Mouse (Mus musculus): Measurements from ENCODE around the gene Olfr639. TPM values are rescaled to one million over a fixed set of nuclear protein-coding genes. Genes with fewer than 3 reads are reported as not detected.

Gene Olfr639
- not detected for polyA plus RNA-seq (2014; fragmentation: Illumina TruSeq; extraction: RNeasy Lipid Tissue Mini Kit (QIAGEN cat#74804); ENCODE audit: low read depth, low replicate concordance)

GRCm38 (mm10) chr7:104017203-104017602, at the start of gene Olfr639:
Gene Olfr639 (minus strand): TSS chr7:104017303.

GRCm38 (mm10) chr7:104061345-104061744, 44.2 kb upstream of the Olfr639 start, which contains the start of gene 4930516K23Rik:
Gene 4930516K23Rik (minus strand): TSS chr7:104061445.

GRCm38 (mm10) chr7:104052566-104052965, 35.5 kb upstream of the Olfr639 start, which contains the start of gene Olfr642:
Gene Olfr642 (minus strand): TSS chr7:104052666.

GRCm38 (mm10) chr7:104035145-104035544, 18.0 kb upstream of the Olfr639 start, which contains the start of gene Olfr641:
Gene Olfr641 (plus strand): TSS chr7:104035445.

GRCm38 (mm10) chr7:104025473-104025872, 8.4 kb upstream of the Olfr639 start, which contains the start of gene Olfr640:
Gene Olfr640 (minus strand): TSS chr7:104025573.

GRCm38 (mm10) chr7:103998446-103998845, 18.7 kb downstream of the Olfr639 start, which contains the start of gene Olfr638:
Gene Olfr638 (plus strand): TSS chr7:103998746.

GRCm38 (mm10) chr7:103970852-103971251, 46.3 kb downstream of the Olfr639 start, which contains the start of gene Olfr635:
Gene Olfr635 (plus strand): TSS chr7:103971152.

Other genes starting within 250 kb of the Olfr639 start
- gene Olfr69, start 245.7 kb downstream of the Olfr639 start, polyA plus RNA-seq (2014; fragmentation: Illumina TruSeq; extraction: RNeasy Lipid Tissue Mini Kit (QIAGEN cat#74804); ENCODE audit: low read depth, low replicate concordance): not detected
- not detected for gene Olfr68, start 237.6 kb downstream of the Olfr639 start, polyA plus RNA-seq (2014; fragmentation: Illumina TruSeq; extraction: RNeasy Lipid Tissue Mini Kit (QIAGEN cat#74804); ENCODE audit: low read depth, low replicate concordance)
- not detected for gene Olfr67, start 225.5 kb downstream of the Olfr639 start, polyA plus RNA-seq (2014; fragmentation: Illumina TruSeq; extraction: RNeasy Lipid Tissue Mini Kit (QIAGEN cat#74804); ENCODE audit: low read depth, low replicate concordance)
- gene Hbb-bt, start 203.3 kb downstream of the Olfr639 start, polyA plus RNA-seq (2014; fragmentation: Illumina TruSeq; extraction: RNeasy Lipid Tissue Mini Kit (QIAGEN cat#74804); ENCODE audit: low read depth, low replicate concordance): 7.8 TPM
- 111 TPM for gene Hbb-bs, start 189.2 kb downstream of the Olfr639 start, polyA plus RNA-seq (2014; fragmentation: Illumina TruSeq; extraction: RNeasy Lipid Tissue Mini Kit (QIAGEN cat#74804); ENCODE audit: low read depth, low replicate concordance)
- gene Hbb-bh2, start 176.8 kb downstream of the Olfr639 start, polyA plus RNA-seq (2014; fragmentation: Illumina TruSeq; extraction: RNeasy Lipid Tissue Mini Kit (QIAGEN cat#74804); ENCODE audit: low read depth, low replicate concordance): not detected
- gene Hbb-bh1, start 174.1 kb downstream of the Olfr639 start, polyA plus RNA-seq (2014; fragmentation: Illumina TruSeq; extraction: RNeasy Lipid Tissue Mini Kit (QIAGEN cat#74804); ENCODE audit: low read depth, low replicate concordance): not detected
- gene Hbb-y, start 164.1 kb downstream of the Olfr639 start, polyA plus RNA-seq (2014; fragmentation: Illumina TruSeq; extraction: RNeasy Lipid Tissue Mini Kit (QIAGEN cat#74804); ENCODE audit: low read depth, low replicate concordance): not detected
- not detected for gene Olfr66, start 131.1 kb downstream of the Olfr639 start, polyA plus RNA-seq (2014; fragmentation: Illumina TruSeq; extraction: RNeasy Lipid Tissue Mini Kit (QIAGEN cat#74804); ENCODE audit: low read depth, low replicate concordance)
- gene Olfr64, start 122.8 kb downstream of the Olfr639 start, polyA plus RNA-seq (2014; fragmentation: Illumina TruSeq; extraction: RNeasy Lipid Tissue Mini Kit (QIAGEN cat#74804); ENCODE audit: low read depth, low replicate concordance): not detected
- not detected for gene Olfr65, start 113.8 kb downstream of the Olfr639 start, polyA plus RNA-seq (2014; fragmentation: Illumina TruSeq; extraction: RNeasy Lipid Tissue Mini Kit (QIAGEN cat#74804); ENCODE audit: low read depth, low replicate concordance)
- gene Olfr631, start 88.5 kb downstream of the Olfr639 start, polyA plus RNA-seq (2014; fragmentation: Illumina TruSeq; extraction: RNeasy Lipid Tissue Mini Kit (QIAGEN cat#74804); ENCODE audit: low read depth, low replicate concordance): not detected
- not detected for gene Olfr632, start 83.0 kb downstream of the Olfr639 start, polyA plus RNA-seq (2014; fragmentation: Illumina TruSeq; extraction: RNeasy Lipid Tissue Mini Kit (QIAGEN cat#74804); ENCODE audit: low read depth, low replicate concordance)
- not detected for gene Olfr633, start 72.9 kb downstream of the Olfr639 start, polyA plus RNA-seq (2014; fragmentation: Illumina TruSeq; extraction: RNeasy Lipid Tissue Mini Kit (QIAGEN cat#74804); ENCODE audit: low read depth, low replicate concordance)
- not detected for gene Olfr635, start 46.2 kb downstream of the Olfr639 start, polyA plus RNA-seq (2014; fragmentation: Illumina TruSeq; extraction: RNeasy Lipid Tissue Mini Kit (QIAGEN cat#74804); ENCODE audit: low read depth, low replicate concordance)
- not detected for gene Olfr638, start 18.6 kb downstream of the Olfr639 start, polyA plus RNA-seq (2014; fragmentation: Illumina TruSeq; extraction: RNeasy Lipid Tissue Mini Kit (QIAGEN cat#74804); ENCODE audit: low read depth, low replicate concordance)
- gene Olfr640, start 8.3 kb upstream of the Olfr639 start, polyA plus RNA-seq (2014; fragmentation: Illumina TruSeq; extraction: RNeasy Lipid Tissue Mini Kit (QIAGEN cat#74804); ENCODE audit: low read depth, low replicate concordance): not detected
- not detected for gene Olfr641, start 18.1 kb upstream of the Olfr639 start, polyA plus RNA-seq (2014; fragmentation: Illumina TruSeq; extraction: RNeasy Lipid Tissue Mini Kit (QIAGEN cat#74804); ENCODE audit: low read depth, low replicate concordance)
- not detected for gene Olfr642, start 35.4 kb upstream of the Olfr639 start, polyA plus RNA-seq (2014; fragmentation: Illumina TruSeq; extraction: RNeasy Lipid Tissue Mini Kit (QIAGEN cat#74804); ENCODE audit: low read depth, low replicate concordance)
- not detected for gene 4930516K23Rik, start 44.1 kb upstream of the Olfr639 start, polyA plus RNA-seq (2014; fragmentation: Illumina TruSeq; extraction: RNeasy Lipid Tissue Mini Kit (QIAGEN cat#74804); ENCODE audit: low read depth, low replicate concordance)
- gene Olfr644, start 54.6 kb upstream of the Olfr639 start, polyA plus RNA-seq (2014; fragmentation: Illumina TruSeq; extraction: RNeasy Lipid Tissue Mini Kit (QIAGEN cat#74804); ENCODE audit: low read depth, low replicate concordance): not detected
- gene Olfr645, start 68.2 kb upstream of the Olfr639 start, polyA plus RNA-seq (2014; fragmentation: Illumina TruSeq; extraction: RNeasy Lipid Tissue Mini Kit (QIAGEN cat#74804); ENCODE audit: low read depth, low replicate concordance): not detected
- not detected for gene Olfr646, start 87.6 kb upstream of the Olfr639 start, polyA plus RNA-seq (2014; fragmentation: Illumina TruSeq; extraction: RNeasy Lipid Tissue Mini Kit (QIAGEN cat#74804); ENCODE audit: low read depth, low replicate concordance)
- gene Ubqln5, start 112.5 kb upstream of the Olfr639 start, polyA plus RNA-seq (2014; fragmentation: Illumina TruSeq; extraction: RNeasy Lipid Tissue Mini Kit (QIAGEN cat#74804); ENCODE audit: low read depth, low replicate concordance): not detected
- gene Olfr643, start 120.1 kb upstream of the Olfr639 start, polyA plus RNA-seq (2014; fragmentation: Illumina TruSeq; extraction: RNeasy Lipid Tissue Mini Kit (QIAGEN cat#74804); ENCODE audit: low read depth, low replicate concordance): not detected
- not detected for gene Ubqln3, start 126.0 kb upstream of the Olfr639 start, polyA plus RNA-seq (2014; fragmentation: Illumina TruSeq; extraction: RNeasy Lipid Tissue Mini Kit (QIAGEN cat#74804); ENCODE audit: low read depth, low replicate concordance)
- not detected for gene Ubqlnl, start 133.3 kb upstream of the Olfr639 start, polyA plus RNA-seq (2014; fragmentation: Illumina TruSeq; extraction: RNeasy Lipid Tissue Mini Kit (QIAGEN cat#74804); ENCODE audit: low read depth, low replicate concordance)
- not detected for gene Olfm5, start 147.5 kb upstream of the Olfr639 start, polyA plus RNA-seq (2014; fragmentation: Illumina TruSeq; extraction: RNeasy Lipid Tissue Mini Kit (QIAGEN cat#74804); ENCODE audit: low read depth, low replicate concordance)
- gene Olfr648, start 166.1 kb upstream of the Olfr639 start, polyA plus RNA-seq (2014; fragmentation: Illumina TruSeq; extraction: RNeasy Lipid Tissue Mini Kit (QIAGEN cat#74804); ENCODE audit: low read depth, low replicate concordance): not detected
- not detected for gene Olfr649, start 178.7 kb upstream of the Olfr639 start, polyA plus RNA-seq (2014; fragmentation: Illumina TruSeq; extraction: RNeasy Lipid Tissue Mini Kit (QIAGEN cat#74804); ENCODE audit: low read depth, low replicate concordance)
- 1.0 TPM for gene Trim6, start 201.5 kb upstream of the Olfr639 start, polyA plus RNA-seq (2014; fragmentation: Illumina TruSeq; extraction: RNeasy Lipid Tissue Mini Kit (QIAGEN cat#74804); ENCODE audit: low read depth, low replicate concordance)
- 37.6 TPM for gene Trim34a, start 227.2 kb upstream of the Olfr639 start, polyA plus RNA-seq (2014; fragmentation: Illumina TruSeq; extraction: RNeasy Lipid Tissue Mini Kit (QIAGEN cat#74804); ENCODE audit: low read depth, low replicate concordance)